In the genomic region with DNA sequence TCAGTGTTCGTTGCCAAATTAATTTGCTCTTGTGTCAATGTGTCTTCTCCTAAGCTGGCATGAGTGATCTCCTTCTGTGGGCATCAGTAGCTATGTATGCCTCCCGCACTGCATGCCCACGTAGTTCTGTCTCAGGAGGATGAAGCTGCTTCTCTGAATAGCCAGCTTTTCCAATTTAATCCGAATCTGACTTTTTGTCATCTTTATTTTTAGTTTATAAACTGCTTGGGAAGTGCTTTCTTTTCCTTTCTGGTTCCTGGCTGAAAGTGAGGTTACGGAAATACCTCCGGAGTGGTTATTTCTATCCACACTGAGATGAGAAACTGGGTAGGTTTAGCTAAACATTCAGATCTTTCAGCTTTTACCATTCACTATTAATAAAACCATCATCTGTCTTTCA, we compare ENCODE assay signal across 7 mouse cellular contexts.
"Had no signal": no experiment of that assay in that cellular context is flagged by ENCODE, and none has a peak within 500 bp of the region (broad histone marks: within the 10 kb centered on the region; RNA-seq: fewer than 3 reads in every experiment).

No protein-coding gene starts in this region.

- DNase-seq: kidney, adult 11 months; kidney, postnatal 14 days; liver; liver, embryonic 13.5 days; liver, postnatal 0 days; lung, postnatal 14 days; retina, postnatal 1 day had no signal
